Mouse (Mus musculus) adrenal gland, postnatal 10 days (tissue): ENCODE data around the gene Epas1. TPM values are rescaled to one million over a fixed set of nuclear protein-coding genes. Genes with fewer than 3 reads are reported as not detected.

Experiments
- DNase-seq: peaks from one replicate; pipeline ENCODE4 v3.0.0; 2021; ENCODE audit warnings: mixed read lengths
- total RNA-seq, 2 experiments: library from RNA; stranded (reverse); gene quantifications; 2 replicates each; pipeline ENCODE4 v1.2.3; 2021

Gene Epas1
- total RNA-seq, 2 experiments from 2014 or later, result 178 to 213 TPM

DNA sequence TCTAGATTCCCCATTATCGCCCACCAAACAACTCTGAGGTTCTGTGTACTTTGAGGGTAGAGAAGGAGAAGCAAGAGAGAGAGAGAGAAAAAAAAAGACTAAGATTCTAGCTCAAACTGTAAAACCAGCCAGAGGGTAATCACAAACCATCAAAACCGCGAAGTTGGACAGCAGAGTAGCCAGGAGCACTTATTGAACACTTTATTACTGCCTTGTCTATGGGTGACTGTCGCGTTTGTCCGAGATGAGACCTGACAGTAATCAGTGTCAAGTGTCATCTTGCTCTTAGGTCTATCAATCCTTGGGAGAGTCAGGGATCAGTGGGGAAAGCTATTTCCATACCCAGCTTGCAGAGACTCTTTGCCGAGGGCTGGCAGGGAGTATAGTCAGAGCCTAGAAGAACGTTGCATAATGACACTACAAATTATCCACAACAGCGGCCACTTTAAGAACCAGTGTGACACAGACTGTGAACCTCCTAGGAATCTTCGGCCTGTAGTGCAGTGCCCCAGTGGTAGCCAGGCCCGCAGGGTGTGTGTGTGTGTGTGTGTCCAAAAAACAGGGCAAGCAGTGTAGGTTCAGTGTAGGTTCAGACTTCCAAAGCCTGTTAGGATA lies 2.2 kb downstream of the Epas1 start:
- peak; percentile 34 for DNase-seq

DNA sequence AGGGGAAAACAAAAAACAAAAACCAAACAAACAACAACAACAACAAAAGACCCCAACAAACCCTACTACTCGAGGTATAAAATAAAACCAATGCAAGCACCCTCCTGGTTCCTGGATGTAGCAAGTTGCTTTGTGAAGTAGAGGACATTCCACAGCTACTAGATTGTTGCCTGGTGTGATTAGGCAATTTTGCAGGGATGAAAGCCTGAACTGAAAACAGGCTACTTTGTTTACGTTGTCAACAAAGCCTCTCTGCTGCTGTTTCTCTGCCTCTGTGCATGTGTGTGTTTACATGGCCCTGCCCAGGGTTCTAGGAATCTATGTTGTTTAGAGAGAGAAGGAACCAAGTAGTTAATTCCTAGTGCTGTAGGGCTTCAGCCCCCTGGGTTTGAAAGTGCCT lies 4.1 kb downstream of the Epas1 start:
- DNase-seq, result no peak

DNA sequence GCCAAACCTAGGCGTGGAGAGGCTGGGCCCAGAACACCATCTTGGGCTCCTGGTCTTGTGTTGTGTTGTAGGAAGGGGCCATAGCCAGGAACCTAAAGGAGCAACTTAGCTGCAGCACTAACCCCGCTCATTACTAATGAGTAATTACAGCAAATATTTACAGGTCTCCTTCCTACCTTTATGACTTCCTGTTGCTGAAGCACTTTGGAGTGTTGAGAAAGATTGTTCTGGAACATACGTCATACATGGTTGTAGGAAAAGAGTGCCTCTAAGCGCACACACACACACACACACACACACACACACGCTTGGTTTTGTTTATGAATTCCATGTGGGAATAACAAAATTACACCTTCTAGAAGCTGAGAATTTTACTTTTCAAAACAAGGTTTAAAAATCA lies 8.4 kb downstream of the Epas1 start:
- DNase-seq, result no peak

DNA sequence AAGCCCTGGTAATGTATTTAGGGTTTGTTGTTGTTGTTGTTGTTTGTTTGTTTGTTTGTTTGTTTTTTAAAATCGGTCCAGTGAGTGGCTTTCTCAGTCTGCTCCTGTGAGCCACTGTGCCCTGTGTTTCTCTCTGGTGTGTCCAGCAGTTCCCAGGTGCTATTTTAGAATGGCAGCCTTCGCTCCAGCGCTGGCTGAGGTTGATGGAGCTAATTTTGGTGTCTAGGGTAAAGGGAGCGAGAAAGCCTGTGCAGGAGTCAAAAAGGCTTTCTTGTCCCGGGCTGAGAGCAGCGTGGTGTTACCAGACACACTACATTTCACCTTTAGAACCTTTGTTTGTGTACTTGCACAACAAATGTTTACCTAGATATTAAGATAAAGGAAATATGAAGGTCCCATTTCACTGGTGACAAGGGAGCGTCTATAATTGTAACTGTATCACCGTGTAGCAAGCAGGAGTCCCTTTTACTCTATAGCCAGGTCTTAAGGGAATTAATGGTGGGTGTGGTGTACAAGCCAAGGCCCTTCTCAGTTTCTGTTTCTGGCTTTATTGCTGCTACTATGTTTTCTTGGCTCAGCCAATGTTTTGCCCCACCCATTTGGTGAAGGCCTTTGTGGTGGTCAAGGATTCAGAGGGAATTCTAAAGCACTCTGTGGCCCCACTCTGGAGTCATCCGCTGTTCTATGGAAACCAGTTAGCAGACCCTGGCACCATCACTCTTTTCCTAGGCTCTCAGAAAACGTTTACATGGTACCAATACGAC lies 9.2 kb downstream of the Epas1 start:
- DNase-seq, result no peak

DNA sequence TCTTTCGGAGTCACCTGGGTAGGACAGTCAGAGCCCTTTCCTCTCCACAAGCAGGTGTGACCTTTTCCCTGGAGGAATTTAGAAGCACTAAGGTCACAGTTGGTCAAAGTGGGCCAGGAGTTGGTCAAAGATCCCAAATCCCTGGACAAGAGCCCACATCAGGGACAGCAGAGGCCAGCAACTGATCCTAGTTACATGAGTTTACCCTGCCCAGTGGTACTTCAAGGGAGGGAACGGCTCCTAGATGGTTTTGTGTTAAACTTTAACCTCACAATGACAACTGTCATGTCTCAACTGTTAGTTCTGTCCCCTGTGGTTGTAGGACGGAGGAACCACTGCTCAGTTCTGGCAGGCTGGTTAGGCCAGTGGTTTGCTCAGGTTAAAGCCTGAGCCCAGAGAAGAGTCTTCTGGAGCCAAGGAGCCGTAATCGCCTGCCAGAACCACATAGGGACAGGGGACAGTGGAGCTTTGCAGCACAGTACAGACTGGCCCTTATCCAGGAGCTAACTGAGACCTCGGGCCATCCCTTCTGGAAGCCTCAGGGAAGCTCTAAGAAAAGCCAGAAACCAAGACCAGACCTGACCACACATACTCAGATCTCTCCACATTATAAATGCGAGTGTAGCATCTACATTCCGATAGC lies 12.4 kb downstream of the Epas1 start:
- DNase-seq, result no peak

DNA sequence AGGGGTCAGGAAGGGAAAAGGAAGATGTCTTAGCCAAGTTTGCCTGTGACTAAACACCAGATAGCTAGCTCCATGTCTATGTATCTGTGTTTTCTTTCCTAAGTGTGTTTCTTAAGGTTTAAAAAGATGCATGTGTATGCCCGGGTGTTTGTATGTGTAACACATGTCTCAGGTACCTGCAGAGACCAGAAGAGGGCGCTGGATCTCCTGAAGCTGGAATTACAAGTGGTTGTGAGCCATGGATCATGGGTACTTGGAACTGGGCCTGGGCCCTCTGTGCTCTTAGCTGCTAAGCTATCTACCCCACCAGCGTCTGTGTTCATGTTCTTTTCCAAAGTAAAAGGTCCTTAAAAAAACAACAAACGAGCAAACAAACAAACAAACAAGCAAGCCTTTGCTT lies 12.9 kb downstream of the Epas1 start:
- DNase-seq, result no peak

DNA sequence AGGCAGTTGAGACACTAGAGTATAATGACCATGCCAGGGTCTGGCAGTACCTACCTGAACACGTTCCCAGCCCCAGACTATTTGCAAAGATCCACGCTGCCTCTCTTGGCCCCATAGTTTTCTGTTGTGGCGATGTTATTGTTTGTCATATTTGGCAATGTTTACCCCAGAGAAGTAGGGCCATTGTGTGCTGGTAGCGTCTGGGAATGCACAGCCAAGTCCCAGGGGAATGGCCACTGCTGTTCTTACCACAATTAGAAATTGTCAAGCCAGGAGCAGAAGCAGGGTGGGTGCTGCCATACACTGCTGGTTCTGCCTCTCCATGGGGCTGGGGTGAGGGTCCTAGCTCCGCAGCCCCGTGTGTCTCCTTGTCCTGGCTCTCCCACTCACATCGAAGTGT lies 15.1 kb downstream of the Epas1 start:
- DNase-seq, result no peak

DNA sequence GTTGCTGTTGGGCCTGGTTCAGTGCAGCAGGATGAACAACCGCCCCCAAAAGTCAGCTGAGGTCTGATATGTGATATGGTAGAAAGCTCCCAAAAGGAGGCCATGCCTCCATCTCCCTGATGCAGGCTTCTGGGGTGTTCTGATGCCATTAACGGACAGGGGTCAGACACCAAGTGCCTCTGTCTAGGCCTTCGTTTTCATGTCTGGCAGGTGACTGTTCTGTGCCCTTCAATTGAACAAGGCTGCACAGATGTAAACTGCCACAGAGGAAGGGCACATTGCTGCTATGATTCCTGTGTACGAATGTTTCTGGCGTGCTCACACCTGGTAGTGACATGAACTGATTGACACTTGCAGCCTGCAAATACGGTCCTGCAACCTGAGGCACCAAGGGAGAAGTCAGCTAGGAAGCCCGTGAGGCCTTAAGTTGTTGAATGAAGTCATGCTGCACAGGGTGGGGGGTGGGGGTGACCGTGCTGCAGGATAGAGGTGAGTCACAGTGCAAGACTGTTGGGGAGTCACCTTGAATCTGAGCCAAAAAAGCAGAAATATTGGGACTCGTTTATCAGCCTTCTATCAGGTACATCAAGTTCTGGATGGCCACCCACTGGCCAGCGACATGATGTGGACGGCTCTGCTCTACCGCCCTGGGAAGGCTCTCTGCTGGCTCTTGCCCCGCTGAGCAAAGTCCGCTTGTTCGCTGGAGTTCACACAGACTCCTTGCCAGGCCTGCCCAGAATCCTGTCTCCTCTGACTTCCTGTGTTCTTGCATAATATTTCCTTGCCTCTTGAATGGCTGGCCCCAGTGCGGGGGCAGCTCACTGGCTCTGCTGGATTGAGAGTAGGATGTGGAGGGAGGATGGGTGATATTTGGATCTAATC lies 16.1 kb downstream of the Epas1 start:
- DNase-seq, result peak; percentile 81

DNA sequence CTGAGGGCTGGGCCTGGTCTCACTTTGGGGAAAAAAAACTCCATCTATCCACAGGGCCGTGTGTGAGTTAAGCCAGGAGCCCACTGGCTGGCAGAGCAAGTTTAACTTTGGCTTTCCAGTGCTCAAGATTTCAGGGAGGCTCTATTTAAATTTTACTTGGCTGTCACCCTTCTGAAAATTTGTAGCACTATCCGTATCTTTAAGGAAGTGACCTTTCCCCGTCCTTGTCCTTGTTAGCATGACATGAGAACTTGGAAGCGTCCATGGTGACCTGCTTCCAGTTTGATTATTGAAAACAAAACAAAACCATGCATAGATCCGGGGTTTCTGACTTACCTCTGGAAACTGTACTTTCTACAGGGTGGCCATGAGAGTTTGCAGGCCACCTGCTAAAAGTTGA lies 17.3 kb downstream of the Epas1 start:
- no peak for DNase-seq

DNA sequence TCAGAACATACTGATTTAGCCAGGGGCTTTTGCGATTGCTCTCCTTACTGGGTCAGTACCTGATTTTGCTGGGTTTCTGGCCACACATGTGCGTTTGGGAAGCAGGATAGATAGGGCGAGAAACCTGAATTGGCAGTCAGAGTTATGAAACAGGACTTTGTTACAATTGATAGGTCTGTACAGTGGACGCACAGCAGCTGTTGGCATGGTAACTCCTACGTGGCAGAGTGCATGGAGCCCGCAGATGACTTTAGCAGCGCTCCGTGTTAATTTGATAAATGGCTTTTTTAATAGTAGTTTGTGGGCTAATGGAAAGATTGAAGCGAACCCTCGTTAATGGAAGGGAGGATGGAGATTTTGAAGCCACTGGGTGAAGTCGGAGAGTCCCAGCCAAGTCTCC lies 18.5 kb downstream of the Epas1 start:
- DNase-seq, result no peak

DNA sequence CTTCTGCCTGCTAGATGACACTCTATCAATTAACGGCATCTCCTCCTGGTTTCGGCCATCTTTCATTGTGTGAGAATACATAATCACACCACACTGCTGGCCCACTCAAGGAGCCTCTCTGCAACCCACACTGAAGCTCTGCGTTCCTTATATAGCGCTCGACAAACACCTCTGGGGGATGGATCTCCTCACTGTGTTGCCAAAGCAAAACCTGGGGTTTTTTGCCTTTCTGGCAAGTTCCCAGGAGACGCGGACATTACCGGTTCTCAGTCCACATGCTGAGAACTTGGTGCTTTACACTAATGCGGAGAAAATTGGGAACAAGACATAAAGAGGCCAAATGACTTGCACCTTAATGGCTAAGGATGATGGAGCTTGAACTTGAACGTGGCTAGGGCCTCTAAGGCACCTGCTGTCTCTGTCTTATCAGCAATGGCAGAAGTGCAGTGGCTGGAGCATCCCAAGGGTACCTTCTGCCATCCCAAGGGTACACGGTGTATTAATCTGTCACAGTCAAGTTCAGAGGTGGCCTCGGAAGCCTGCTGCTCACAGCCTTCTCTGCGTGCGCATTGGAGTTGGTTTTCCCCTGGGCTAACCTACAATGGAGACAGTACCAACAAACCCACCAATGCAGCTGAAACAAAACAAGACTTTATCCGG lies 19.6 kb downstream of the Epas1 start:
- no peak for DNase-seq

DNA sequence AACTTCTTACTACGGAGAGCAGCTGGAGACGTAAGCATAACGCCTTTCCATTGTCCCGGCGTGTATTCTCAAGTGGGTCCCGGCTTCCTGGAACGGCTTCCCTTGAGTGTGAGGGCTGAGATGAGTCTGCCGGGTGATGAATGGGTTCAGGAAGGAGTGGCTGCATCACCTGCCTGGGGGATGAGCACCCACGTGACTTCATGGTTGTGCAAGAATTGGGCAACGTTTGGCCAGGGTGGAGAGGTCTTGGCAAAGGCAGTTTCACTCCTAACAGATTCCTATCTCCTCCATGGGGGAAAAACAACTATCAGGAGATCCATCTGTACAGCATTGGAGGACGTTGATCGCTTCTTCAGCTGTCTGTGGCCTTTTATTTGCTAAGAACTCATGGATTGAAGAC lies 23.0 kb downstream of the Epas1 start:
- peak; percentile 63 for DNase-seq

DNA sequence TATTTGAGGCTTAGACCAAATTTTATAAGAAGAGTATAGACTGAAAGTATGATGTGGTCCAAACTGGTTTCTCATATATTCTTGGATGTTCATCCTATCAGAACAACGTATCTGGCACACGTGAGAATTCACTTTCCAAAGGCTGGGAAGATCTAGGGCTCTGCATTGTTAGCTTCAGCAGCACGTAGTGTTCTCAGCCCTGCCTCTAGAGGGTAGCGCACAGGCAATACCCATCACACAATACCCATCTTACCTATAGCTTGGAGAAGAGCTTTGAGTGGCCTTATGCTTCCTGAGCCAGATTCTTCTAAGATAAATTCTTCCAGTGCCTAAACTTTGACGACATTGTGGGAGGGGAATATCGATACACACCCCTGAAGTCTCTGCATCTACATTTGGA lies 24.6 kb downstream of the Epas1 start:
- no peak for DNase-seq

DNA sequence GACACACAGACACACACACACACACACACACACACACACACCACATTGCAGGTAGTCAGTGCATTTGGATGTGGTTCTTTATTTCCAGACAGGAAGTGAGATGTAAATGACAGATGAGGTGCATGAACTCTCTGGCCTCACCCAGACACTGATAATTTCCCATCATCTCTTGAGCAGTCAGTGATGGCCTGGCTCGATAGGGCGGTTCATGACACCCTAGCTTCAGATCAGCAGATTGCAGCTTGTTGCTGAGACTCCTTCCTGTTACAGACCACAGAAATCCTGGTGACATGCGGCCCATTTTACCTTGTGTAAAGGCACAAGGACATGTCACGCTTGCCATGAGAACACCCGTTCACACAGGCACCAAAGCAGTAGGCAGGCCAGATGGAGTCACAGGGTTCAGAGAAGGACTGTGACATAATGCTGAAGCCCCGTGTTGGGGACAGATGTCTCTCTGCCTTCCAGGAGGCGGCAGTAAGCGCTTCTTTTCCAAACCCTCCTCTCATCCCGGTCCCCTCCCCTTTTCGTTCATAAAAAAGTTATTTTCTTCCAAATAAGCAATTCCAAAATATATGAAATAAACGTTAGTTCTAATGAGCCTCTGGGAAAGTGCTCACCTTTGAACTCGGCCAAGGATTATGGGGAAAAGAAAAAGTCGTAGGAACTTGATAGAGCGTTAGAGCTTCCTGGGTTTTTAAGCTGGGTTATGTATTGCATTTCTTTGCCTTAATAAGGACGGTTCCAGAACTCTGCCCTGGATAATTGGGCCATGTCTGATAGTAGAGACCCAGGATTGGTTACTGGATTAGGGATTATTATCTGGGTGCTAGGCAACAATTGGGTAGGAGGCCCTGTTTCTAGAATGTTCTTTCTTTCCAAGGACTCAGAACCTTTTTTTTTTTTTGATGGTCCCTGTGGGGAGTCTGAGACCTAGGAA lies 26.0 kb downstream of the Epas1 start:
- no peak for DNase-seq

DNA sequence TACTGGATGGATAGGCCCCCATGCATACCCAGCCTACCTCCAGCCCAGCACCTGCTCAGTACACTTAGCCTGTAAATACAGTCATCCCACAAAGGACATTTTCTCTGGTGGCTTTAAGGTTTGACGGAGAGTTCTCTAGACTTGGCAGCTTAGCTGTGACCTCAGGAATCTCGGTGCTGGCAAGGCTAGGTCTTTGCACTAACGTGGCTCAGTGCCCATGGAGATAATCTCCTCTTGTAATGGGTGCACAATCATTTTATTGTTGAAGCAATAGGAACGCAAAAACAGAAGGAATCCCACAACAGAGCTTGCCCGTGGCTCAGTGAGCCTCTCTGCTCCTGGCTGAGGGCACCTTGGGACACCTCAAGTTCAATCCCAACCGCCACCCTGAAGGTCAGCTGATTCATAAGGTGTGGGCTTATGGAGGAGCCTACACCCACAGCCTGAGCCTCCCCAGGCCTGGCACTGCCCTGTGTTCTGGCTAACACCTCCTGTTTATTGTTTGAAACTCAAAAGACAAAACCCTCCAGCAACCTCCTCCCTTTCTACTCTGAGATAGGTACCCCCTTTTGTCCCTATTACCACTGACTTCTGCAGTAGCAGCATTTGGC lies 27.3 kb downstream of the Epas1 start:
- peak; percentile 57 for DNase-seq

DNA sequence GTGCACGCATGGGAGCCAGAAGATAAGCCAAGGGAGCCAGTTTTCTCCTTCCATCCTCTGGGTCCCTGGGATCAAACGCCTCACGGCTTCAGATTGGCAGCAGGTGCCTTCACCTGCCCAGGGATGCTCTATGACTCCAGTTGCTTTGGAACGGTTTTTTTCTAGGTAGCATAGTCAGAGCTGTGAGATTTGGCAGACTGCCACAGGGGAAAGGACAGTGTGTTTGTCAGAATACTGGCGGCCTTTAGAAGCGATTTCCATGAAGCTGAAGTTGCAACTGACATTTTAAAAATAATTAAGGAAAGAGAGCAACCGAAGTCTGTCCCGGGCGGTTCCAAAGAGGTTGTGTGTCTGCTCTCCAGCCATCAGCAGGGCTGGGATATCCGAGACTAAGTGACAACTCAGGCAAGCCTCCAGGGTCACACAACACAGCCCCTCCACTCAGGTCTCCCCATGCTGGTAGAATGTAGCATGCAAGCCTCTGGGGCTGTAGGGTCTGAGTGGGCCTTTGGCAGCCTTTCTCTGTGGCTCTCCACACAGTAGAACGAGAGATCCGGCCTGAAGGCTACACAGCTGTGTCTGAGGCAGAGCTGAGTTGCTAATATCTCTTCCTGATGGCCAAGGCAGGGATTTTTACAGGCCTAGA lies 28.4 kb downstream of the Epas1 start:
- peak; percentile 78 for DNase-seq

DNA sequence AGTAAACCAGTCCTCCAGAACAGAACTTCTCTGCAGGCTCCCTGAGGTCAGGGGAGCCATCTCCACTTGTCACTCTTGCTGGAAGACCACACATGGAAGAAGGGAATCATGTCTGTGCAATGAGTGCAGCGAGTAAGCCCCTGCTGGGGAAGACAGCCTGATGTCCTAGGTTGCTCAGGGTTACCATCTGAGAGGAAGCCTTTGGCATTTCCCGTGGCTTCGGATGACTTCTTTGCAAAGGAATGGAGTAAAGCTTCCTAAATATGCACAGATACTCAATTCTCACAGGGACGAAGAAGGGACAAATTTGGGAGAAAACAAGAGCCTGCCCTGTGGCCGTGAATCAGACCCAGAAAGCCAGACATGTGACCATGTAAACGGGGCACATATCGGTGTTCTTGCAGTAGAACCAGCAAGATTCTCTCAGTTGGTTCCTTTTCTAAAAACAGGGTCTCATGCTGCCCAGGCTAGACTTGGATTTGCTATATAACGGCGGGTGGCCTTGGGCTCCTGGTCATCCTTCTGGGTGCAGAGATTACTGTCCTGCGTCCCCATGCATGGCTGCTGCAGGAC lies 31.0 kb downstream of the Epas1 start:
- no peak for DNase-seq

DNA sequence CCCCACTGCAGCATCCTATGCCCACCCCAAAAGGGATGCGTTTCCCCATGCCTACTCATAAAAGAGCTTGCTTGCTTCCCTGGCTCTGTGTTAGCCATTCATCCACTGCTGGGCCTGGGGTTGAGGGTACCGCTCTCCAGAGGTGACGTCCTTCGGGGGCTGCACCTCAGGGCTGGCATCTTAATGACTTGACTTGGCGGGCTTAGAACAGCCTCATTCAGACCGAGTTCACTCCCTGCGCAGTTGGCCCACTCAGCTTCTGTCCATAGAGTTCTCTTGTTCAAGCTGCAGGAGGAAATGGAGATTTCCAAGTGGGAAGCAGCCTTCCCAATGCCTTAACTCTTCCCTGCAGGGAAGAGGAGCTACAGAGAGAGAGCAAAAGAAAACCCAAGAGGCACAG lies 32.1 kb downstream of the Epas1 start:
- no peak for DNase-seq

DNA sequence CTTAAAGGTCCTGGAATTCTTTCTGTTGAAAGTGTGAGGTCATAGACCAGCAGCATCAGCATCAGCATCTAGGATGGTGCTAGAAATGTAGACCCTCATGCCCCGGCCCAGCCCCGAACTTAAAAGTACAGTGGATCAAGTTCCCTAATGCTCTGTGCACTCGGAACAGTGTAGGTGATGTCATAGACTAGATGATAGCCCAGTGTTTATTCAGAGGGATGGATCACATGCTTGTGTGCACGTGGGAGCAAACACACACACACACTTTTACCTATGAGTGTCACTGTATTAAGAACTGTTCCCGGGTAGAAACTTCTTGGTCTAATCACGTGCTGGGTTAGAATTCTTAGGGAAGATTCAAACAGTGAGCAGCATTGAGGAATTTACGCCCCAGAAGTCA lies 33.0 kb downstream of the Epas1 start:
- no peak for DNase-seq

DNA sequence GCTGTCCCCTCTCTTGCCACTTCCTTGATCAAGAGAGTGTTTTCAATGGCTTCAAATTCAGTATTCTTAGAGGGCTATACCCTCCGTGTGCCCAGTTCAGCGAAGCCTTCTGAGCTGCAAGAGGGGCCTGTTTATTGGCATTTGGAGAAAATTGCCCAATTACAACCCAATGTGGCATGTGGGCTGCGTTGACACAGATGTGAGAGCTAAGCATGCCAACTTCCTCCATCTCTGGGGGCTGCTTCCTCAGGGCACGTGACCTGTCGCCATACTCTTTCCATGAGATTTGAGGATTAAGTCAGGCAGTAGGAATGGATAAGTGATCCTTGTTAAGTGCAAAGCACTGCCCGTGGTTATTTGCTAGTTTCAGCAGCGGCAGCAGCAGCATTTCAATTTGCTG lies 34.3 kb downstream of the Epas1 start:
- DNase-seq, result no peak
